Mouse (Mus musculus) heart, postnatal 4 days (tissue): ENCODE measurements at regions not wholly inside any gene's neighbourhood (a gene's known extent, or its start where the extent isn't known, plus 50 kb on each side); places are given as distances from the start of the nearest gene placed in this dataset.

ENCODE experiments used
- DNase-seq: peaks from one replicate; pipeline ENCODE4 v3.0.0; 2021

GRCm38 (mm10) chr3:39062415-39062814 lies 175.7 kb downstream of the Fat4 start:
- no peak for DNase-seq

GRCm38 (mm10) chr3:39065457-39065856 lies 178.7 kb downstream of the Fat4 start:
- no peak for DNase-seq

GRCm38 (mm10) chr3:39069011-39069410 lies 182.3 kb downstream of the Fat4 start:
- DNase-seq, result no peak

DNA sequence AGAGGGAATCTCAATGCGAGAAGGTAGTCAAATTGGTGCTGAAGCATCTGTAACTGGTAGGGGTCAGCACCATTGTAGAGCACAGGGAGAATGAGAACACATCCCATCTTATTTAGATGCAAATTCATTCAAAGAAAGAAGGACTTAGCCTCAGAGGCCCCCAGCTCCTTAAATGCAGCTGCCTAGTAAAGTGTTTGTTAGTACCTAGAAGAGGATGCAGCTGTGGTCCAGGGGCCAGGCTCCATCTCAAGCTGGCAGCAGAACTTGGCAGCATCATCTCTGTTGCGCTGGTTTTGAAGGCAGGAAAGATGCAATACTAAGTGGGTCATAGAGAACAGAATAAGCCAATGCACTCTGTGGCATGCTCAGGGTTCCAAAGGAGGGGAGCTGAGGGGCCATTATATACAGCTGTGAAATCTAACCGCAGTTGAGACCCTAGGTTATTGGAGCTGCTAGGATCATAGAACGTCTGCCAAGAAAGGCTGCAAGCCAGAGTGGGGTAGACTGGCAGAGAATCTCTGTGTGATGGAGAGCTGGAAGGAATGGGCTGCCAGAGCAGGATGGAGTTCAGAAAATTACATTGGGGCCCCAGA lies 196.0 kb downstream of the Fat4 start:
- DNase-seq, result no peak

- DNase-seq, result no peak
Measured at GRCm38 (mm10) chr3:39088948-39089347, 202.2 kb downstream of the Fat4 start.

GRCm38 (mm10) chr3:39102324-39102723 lies 215.6 kb downstream of the Fat4 start:
- no peak for DNase-seq

- no peak for DNase-seq
Measured at GRCm38 (mm10) chr3:39109756-39110392, 223.1 kb downstream of the Fat4 start.

DNA sequence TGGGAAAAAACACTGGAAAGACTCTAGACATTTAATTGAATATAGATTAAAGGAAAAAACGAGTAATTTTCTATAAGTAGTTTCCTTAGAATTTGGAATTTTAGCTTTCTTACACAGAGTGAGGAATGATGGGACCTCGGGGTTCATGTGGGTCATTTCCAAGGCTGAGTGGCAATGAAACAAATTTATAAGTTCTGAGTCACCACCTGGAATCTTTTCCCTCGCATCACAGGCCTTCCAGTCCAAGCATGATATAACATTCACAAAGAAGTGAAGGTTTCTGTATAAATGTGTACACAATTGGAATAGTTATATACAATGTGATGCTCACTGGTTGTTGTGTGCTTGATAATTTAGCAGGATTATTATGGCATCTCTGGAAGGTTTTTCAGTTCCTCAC lies 227.3 kb downstream of the Fat4 start:
- DNase-seq, result no peak

DNA sequence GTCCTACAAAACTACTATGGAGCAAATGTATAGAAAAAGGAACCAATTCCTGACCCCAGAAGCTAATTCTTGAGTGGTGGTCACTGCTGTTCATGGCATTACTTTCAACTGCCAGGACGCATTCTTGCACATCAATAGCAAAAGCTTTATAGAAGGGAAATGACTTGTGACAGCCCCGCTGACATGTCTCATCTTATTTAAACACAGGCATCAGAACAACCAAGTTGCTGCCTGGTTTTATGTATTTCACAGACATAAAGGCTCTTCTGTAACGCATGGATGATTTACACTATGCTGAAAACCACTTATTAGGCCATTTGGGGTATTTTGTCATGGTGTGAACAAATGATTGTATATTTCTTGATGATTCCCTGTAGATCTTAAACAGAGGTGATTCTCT lies 228.1 kb downstream of the Fat4 start:
- no peak for DNase-seq

DNA sequence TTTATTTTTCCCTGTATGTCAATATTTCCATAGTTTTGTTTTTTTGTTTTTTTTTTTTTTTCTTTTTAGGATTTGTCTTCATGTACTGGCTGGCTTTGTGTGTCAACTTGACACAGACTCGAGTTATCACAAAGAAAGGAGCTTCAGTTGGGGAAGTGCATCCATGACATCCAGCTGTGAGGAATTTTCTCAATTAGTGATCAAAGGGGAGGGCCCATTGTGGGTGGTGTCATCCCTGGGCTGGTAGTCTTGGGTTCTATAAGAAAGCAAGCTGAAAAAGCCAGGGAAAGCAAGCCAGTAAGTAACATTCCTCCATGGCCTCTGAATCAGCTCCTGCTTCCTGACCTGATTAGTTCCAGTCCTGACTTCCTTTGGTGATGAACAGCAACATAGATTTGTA lies 228.7 kb downstream of the Fat4 start:
- DNase-seq, result no peak

- DNase-seq, result no peak
Measured at GRCm38 (mm10) chr3:39122250-39122649, 235.5 kb downstream of the Fat4 start.

- no peak for DNase-seq
Measured at GRCm38 (mm10) chr3:39130532-39130931, 243.8 kb downstream of the Fat4 start.

- no peak for DNase-seq
Measured at GRCm38 (mm10) chr3:39165006-39165667, 278.4 kb downstream of the Fat4 start.

DNA sequence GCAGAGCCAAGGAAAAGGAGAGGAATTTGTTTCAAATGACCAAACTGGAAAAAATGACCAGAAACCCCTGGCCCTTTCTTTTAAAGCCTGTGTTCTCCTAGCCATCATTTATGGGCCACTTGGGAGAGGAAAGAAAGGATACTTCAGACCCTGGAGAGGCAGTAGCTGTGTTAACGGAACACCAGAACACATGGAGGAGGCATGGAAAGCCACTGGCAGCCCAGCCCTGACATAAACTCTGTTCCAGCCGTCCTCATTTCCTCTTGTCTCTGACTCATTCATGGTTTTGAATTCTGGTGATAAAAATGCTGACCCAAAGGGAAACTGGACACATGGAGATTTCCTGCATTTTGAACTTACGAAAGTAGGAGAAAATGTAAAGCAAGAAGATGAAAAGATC lies 295.9 kb downstream of the Fat4 start:
- peak; percentile 10 for DNase-seq

DNA sequence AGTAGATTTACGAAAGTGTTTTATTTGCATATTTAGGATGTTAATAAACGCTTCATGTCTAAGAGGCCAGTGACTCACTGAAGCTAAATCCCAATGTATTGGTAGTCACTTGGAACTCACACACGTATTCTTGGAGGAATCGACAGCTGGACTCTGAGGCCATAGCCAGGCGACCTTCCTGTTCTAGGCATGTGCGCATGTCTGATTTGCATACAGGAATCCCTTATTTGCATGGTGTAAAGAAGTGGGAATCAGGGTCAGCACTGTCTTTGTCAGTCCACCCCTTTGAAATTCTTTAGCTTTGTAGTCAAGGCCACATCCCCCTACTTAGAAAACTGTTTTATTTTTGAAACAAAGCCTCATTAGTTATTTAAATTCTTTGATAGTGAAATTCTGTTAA lies 308.4 kb downstream of the Fat4 start:
- DNase-seq, result no peak

GRCm38 (mm10) chr3:39202662-39203061 lies 315.9 kb downstream of the Fat4 start:
- no peak for DNase-seq

DNA sequence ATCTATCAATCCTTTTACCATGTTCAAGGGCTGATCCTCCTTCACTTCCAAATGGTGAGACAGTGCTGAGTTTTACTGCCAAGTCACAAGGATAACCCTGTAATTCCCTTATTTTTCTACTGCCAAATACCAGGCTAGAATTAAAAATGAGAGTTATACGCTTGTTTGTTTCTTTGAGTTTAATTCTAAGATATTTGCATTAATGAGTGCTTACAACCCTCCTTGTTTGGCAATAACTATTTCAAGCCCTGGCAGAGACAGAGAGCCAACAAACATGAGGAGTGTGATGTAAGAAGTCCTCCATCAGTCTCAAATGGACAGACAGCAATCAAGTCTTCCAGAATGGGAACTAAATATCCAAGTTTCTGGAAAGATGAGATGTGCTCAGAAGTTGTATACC lies 321.9 kb downstream of the Fat4 start:
- no peak for DNase-seq

GRCm38 (mm10) chr3:39209382-39210165 lies 322.8 kb downstream of the Fat4 start:
- DNase-seq, result no peak

GRCm38 (mm10) chr3:39211670-39212069 lies 324.9 kb downstream of the Fat4 start:
- no peak for DNase-seq

GRCm38 (mm10) chr3:39220011-39220706 lies 333.4 kb downstream of the Fat4 start:
- peak; percentile 57 for DNase-seq

DNA sequence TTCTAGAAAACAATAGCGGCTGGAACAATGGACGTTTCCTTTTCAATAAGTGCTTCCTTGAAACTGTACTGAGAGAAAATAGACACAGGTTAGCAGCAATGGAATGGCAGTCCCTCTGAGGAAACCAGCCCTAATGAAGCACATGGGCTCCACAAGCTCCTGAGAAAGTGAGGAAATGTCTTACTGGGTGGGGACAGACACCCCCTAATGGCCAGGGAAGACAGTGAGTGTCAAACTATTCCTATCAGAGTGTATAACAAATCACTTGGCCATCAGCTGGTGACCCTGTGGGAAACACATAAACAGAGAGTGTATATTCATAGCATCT lies 333.9 kb downstream of the Fat4 start:
- DNase-seq, result peak; percentile 18

DNA sequence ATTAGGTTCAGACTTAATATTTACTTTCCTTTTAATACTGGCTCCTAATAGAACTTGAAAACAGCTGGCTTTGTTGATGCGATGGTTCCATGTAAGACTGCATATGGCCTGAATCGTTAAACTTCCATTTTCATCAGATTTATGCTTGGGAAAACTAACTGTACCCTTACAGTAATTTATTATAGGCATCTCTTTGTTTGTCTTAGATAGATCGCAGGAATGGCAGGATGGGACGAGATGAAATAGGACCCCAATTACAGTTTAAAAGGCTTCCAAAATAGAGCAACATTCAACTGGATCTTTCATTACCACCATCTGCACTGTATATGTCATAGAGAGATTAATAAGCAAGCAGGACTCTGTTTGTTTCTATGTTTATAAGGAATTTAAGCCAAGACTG lies 335.3 kb downstream of the Fat4 start:
- DNase-seq, result no peak

DNA sequence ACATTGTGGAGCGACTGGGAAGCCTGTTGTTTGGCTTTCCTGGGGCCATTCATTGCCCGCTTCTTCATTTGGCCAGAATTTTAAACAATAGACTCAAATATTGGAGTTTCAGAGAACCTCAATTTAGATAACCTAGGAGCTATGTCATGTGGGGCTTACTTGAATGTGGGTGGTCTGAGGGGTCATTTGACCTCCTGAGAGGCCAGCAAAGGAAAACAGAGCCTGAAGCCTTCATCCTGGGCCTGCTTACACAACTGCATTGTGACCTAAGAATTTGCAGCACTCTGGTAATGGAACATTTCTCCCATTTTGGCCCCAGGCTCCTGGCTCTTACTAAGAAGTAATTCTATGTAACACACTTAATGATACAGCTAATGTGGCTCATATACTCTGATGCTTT lies 348.2 kb downstream of the Fat4 start:
- DNase-seq, result no peak
